Mouse (Mus musculus) granulocyte monocyte progenitor cell, adult 5-6 weeks (primary cell): ENCODE results near the gene Cel. TPM values are rescaled to one million over a fixed set of nuclear protein-coding genes. Genes with fewer than 3 reads are reported as not detected.

Experiments used
- ATAC-seq: replicated peaks from 2 replicates; pipeline ENCODE4 v1.8.0; 2016; ENCODE audit warnings: mild to moderate bottlenecking, moderate TSS enrichment, inconsistent platforms; ENCODE audit not compliant: poor library complexity, severe bottlenecking
- total RNA-seq, 2 experiments: library from RNA; stranded (forward) in 1 of 2; stranded (reverse) in 1 of 2; fragments of 200-712, 200-1000 nt in 1 of 2; fragments of >200 nt in 1 of 2; fragmentation: Nextera tagmentation in 1 of 2; gene quantifications; 2 replicates each; pipeline ENCODE4 v1.2.3; 2014 to 2017

Cel gene
- total RNA-seq (2014; fragmentation: Nextera tagmentation) (not detected in 2 replicates), total RNA-seq (2017) (not detected in 2 replicates)

DNA sequence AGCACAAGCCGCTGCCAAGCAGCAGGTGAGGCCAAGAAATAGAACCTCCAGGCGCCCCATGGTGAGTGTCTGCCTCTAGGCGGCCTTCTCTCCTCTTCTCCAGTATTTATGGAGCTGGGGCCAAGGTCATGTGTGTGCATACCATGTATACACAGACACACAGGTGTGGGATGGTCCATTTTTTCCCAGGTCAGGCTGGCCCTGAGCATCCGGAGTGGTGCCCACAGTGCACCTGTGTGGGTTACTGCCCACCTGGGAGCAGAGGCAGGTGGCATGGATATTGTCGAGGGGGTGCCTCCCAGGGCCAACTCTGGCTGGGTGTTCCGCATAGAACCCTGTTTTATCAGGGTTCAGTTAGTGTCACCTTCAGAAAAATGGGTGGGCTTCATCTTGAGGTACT lies at the start of gene Cel:
Cel (minus strand) TSS at position 101 of the 400 bp plus-strand sequence.
- no peak for ATAC-seq

DNA sequence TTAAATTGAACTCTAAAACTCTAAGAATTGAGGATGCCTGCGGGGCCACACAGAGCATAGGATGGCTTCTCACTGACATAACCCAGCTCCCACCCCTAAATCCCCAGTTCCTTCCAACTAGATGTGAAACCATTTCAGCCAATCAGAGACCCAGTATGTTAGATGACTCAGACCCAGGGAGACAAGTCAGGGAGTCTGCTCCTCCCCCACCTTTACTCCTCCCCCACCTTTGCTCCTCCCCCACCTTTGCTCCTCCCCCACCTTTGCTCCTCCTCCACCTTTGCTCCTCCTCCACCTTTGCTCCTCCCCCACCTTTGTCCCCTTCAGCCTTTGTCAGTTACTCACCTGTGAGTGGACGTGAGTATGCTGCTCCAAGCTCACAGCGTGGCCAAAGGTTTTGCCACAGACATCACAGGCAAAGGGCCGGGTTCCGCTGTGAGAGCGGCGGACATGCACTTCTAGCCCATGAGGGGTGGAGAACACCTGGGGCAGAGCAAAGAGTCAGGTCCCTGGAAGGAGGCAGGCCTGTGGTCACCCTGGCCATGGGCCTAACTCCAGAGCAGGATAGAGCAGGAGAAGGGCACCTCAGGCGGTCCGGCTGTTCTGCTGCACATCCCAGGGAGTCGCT lies 49.3 kb upstream of the Cel start:
- ATAC-seq, result no peak

DNA sequence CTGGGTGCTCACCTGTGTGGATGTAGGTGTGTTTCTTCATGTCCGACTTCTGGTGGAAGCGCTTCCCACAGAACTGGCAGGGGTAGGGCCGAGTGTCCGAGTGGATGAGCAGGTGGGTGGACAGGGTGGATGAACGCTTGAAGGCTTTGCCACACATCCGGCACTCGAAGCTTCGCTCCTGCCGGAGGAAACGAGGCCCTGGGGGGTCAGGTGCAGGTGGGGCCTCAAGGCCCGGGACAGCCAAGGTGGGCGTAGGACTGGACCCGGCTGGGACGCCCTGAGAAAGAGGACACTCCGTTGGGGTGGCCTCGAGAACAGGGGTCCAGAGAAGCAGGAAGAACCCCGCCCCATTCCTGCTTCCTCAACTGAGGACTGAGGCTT lies 48.2 kb upstream of the Cel start:
- ATAC-seq, result no peak

DNA sequence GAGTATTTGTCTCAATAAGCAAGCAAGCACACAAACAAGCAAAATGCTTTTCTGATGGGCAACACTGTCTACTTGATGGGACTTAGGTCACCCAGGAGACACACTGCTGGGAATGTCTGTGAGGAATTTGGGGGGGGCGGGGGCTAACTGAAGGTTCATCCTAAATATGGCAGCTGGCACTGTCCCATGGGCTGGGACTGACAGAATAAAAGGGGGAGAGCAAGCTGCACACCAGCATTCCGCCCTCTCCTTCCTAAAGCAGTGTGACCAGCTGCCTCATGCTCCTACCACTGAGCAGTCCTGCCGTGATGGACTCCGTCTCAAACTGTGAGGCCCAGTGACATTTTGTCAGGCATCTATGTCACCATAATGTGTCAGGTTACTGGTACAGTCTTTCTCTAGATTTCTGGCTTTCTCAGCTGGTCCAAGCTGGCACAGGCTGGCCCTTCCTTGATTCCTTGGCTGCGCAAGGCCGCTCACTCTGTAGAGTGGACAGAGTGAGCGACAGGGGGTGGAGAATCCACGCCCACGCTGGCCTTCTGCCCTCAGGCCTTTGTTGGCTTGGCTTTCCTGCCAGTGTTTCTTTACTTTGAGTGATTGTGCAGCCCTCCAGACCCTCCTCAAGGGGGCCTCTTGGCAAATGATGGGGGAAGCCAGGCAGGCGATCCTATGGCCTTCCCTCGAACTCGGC lies 47.7 kb upstream of the Cel start:
- no peak for ATAC-seq

DNA sequence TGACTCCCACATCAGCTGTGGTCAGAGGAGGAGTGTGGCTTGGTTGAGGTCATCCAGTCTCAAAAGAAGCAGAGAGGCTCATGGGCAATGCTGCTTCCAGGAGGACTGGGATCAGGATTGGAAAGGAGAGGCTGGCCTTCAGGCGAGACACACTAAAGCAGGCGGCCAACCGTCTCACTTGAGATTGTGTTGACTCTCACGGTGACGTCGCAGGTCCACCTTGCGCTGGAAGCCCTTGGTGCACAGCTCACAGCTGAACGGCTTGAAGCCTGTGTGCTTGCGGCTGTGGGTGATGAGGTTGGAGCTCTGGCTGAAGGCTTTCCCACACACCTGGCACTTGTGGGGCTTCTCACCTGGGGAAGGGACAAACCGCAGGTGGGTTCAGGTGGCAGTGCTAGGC lies 46.6 kb upstream of the Cel start:
- ATAC-seq, result no peak

DNA sequence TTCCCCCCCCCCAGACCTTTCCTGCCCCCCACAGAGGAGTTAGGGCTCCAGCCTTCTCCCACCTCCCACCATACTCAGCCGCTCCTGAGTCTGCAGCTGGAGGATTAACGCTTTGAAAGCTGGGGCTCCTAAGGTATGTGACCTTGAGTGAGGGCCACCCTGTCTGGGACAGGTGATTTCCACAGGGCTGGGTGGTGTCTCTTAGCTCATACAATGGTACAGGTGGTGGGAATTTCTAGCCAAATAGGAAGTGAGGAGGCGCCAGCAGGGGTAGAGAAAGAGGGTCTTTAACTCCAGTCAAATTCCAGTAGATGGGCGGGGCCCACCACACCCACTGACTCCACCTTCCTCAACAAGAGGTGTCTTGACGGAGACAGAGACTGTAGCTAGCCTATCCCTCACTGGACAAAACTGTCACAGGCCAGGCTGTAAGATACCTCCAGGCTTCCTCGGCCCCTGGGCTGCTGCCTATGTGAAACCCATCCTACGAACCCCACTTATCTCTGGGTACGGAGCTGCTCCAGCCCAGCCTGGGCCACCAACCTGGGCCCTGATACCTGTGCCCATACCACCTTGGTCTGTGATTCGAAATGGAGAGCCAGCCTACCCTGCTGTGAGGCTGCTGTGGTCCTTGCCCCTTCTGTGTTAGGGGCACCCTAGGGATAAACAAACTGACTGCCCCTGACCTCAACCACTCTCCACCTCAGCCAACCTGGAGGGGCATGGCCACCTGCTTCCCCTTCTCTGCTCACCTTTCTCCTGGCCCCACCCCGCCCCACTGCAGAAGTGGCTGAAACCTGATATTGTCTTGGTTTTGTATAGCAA lies 44.4 kb upstream of the Cel start:
- no peak for ATAC-seq

DNA sequence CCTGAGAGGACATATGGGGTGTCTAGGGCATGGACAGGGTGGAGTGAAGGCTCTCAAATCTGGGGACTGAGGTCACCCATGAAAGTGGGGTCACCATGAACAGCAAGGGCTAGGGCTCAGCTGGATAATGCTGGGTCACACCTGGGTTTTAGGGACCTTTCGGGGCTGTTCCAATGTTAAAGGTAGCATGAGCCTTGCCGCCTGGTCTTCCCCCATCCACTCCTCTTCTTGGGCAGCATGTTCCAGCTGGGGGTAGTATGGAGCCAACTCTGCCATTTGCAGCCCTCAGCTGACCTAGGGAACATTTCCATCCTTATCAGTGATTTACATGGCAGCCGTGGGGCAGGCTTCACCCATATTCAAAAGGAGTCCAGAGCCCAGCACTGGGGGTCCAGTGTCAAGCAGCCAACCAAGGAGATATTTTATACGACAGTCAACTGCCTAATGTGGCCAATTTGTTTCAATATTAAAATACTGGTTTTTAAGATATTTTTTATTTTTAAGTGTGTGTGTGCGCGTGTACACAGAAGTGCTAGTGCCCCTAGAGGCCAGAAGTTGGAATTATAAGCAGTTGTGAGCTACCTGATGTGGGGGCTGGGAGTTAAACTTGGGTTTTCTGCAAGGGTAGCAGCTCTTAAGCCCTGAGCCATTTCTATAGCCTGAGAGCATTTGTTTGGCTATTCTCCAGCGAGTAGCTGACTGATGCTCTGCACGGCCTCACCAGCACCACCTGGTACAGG lies 43.6 kb upstream of the Cel start:
- no peak; the same call in 1 of the 2 replicates for ATAC-seq

DNA sequence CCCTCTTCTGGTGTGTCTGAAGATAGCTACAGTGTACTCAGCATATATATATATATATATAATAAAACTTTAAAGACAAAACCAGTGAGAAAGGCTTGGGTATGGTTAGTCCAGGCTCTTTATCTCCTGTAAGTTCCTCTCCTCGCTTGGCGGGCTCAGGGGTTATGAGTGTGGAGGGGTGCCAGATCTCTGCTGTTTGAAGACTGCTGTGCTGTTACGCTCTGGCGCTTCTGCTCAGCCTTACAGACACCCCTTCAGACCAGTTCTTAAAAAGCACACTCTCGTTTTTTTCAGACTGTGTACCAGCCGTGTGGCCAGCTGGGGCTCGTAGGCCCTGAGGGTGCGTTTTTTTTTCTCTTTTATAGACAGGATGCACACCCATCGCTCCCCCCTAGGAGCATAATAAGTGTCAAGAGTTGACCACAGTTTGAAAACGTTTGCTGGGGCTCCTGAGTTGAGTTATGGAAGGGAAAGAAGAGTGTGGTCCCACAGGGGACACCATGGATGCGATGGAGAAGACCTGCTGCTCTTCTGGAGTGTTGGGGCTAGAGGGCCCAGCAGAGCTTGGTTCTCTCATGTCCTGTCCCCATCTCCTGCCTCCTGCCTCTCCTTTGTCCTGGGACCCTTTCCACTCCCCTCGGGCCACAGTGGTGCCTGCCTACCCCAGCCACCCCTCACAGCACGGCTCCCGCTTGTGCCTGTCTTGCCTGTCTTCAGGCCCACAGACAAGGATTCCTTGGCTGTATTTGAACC lies 42.8 kb upstream of the Cel start:
- no peak for ATAC-seq

DNA sequence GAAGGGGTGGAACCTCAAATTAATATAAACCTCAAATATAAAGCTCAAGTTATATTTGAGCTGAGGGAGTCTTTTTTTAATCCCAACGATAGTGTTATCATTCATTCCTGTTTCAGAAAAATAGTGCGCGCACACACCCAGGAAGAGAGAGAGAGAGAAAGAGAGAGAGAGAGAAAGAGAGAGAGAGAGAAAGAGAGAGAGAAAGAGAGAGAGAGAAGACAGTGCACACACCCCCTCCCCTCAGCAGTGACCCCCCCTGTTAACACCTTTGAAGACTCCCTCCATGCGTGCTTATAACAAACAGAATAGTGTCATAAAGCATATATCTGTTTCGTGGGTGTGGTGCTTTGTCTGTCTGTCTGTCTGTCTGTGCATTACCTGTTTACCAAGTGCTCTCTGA lies 40.3 kb upstream of the Cel start:
- ATAC-seq, result no peak

DNA sequence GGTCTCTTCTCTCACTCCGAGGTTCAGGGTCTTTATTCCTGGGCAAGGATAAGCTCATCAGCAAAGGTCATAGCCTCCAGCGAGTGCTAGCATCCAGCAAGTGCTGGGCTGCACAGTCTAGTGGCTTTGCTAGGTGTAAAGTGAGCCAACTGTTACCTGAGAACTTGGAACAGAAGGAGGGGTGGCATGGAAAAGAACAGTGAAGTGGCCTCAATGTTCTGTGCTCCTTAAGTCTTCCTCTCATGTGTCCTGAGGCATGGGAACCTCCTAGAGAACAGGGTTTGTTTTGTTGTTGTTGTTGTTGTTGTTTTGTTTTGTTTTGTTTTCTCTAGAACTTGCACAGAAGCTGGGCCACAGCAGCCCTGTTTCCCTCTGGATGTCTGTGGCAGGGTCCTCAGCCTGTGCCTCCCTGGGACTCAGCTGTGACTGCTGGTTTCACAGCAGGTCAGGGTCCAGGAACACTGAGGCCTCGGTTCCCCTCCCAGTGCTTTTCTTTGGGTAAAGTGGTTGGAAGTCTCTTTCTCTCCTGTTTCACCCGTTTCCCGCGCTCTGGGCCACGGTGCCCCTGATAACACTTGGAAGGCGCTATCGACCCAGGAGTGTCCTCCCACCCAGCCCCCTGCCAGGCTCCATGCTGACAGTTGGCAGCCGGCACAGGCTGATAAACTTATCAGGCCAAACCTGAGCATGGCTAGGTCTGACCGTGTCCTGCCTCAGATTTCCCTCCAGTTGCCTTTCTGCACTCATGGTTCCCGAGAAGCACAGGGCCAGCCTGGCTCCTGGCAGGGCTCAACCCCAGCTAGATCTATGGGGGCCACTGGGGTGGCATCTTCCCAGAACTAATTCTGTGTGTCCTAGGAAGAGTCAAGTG lies 38.8 kb upstream of the Cel start:
- no peak for ATAC-seq

DNA sequence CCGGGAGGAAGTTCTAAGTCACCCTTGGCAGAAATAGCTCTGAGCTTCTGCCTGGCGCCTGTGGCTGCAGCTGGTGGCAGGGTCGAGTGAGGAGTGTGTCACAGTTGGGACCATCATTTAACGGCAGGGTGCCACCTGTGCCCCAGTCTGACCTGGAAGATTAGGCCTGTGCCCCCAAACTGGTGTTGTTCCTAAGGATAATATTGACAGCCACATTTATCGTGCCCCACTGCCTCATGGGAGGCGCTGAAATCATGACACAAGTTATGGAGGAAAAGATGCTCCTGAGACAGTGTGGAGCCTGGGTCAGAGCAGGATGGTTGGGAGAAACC lies 36.3 kb upstream of the Cel start:
- ATAC-seq, result peak; percentile 34

DNA sequence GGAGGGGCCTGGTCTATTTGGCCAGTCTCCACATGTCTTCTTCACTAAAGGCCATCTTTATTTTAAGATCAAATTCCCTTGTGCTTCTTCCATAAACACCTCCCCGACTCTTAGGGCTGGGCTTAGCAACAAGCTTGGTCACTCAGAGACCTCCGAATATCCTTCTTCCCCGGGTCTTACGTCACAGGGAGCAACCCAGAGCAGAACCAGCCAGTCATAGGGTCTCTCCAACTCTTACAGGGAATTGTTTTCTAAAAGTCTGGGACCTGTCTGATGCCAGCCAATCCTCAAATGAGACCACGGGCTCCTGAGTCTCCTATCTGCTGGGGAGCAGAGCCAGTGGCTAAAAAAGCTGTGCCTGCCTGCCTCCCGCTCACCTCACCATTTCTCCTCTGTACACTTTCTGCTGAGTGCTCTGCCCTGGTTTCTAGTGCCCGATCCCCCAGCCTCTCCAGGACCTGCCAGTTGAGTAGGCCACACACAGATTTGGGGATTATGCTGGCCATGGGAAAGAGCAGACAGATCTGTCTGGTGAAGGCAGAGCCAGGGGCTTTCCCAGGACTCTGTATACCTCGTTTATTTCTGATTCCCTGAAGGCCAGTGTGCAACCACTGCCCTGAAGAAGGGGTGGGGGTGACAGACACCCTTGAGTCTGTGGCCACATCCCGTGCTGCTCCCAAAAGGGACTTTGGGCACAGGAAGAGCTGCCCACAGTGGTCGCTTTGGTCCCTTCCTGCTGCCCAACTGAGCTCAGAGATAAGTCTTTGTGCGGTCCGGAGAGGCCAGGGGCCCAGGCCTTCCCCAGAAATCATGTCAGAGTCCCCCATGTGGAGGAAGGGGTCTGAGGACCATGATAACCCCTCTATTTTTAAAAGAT lies 35.7 kb upstream of the Cel start:
- ATAC-seq, result peak; percentile 26

DNA sequence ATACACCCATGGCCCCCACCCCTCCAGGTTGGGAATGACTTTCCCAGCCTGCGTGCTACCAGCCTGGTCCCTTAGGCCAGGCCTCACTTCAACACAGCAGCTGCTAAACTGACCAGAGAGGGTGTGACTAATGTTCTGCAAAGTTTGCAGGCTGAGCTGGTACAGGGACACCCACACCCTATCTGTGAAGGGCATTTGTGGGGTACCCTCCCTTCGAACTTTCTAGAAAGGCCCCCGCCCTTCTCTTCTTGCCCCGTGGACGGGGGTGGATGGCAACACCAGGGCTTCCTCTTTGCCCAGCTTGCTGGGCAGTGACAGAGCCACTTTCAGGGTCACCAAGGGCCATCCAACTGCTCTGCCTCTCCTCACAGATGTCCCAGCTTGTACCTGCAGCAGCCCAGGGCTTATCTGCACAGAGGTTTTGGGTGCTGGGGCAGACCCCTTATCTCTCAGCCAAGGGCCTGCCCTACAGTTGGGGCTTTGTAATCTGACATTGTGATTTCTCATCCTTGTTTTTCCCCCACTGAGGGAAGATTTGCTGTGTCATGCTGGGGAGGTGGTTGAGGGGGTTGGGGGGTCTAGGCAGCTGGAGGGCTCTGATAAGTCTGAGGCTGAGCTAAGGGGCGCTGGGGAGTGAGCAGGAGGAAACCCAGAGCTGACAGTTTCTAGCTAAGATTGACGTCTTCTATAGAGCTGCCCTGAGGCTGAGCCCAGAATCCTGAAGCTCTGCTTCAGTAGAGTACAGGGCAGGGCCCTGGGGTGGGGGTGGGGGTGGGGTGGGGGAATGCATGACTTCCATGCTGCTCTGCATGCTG lies 34.7 kb upstream of the Cel start:
- peak; percentile 36 for ATAC-seq

DNA sequence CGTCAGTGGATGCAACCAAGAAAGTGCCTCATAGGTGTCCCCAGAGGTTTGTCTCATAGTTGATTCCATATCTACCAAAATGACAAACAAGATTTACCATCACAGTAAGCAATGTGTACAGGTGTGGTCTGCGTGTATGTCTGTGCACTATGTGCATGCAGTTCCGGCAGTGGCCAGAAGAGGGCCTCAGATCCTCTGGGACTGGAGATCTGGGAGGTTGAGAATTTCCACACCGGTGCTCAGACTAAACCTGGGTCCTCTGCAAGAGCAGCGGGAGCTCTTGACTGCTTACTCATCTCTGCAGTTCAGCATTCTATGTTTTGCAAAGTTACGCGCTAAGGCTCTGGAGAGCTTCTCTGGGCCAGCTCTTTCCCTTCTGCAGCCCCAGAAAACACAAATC lies 33.8 kb upstream of the Cel start:
- no peak for ATAC-seq

DNA sequence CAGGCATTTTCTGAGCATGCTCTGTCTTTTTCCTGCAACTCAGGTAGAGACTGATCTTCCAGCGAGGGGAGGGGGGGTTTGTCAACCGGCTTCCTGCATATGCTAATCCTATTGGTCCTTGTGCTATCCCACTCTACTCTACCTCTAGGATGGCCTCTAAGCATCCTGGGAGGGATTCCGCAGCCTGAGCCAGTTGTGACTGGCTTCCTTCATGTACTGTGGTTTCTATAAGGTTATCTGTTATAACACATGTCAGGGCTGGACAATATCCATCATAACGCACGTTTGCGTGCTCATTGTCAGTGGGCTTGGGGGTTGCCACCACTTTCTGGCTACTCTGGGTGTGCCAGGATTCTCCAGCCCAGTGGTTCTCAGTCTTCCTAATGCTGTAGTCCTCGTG lies 32.8 kb upstream of the Cel start:
- ATAC-seq, result no peak

DNA sequence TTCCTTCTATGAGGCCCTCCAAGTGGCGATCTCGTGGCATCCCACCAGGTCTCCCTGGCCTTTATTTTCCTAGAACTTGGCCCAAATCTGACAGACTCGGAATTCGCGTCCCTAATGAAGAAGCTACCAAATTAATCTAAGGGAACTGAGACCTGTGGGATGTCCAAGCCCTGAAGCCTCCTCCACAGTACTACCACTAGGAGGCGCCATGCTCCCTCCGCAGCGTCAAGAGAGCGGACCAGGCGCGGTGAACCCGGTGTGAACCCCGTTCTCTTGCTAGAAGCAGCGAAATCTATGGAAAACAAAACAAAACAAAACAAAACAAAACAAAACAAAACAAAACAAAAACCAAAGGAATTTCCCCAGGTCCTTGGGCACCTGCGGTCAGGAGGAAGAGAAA lies 29.6 kb upstream of the Cel start:
- ATAC-seq, result peak; percentile 52; the same call in 1 of the 2 replicates

DNA sequence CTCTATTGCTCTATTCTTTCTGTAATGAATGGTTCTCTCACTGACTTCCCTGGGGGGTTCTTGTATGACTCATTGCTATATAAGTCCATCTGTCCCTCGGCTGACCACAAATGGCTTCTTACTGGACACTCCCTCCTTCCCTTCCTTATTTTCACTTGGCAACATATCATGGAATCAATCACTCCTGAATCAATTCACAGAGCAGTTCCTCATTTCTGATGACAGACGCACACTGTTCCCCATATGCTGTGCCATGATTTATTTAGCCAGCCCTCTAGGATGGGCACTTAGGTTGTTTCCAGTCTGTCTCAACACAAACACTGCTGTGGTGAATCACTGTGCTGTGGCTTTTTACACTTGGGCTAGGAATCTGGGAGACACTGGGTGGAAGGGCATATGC lies 28.3 kb upstream of the Cel start:
- ATAC-seq, result peak; percentile 87
